Mouse (Mus musculus) embryo, embryonic 11.5 days (tissue): Measurements from ENCODE around the gene Car5a.

ENCODE experiments used
- DNase-seq: peaks from one replicate; pipeline ENCODE4 v3.0.0-alpha.2; 2012; ENCODE audit warnings: low read depth, low spot score

Car5a gene

DNA sequence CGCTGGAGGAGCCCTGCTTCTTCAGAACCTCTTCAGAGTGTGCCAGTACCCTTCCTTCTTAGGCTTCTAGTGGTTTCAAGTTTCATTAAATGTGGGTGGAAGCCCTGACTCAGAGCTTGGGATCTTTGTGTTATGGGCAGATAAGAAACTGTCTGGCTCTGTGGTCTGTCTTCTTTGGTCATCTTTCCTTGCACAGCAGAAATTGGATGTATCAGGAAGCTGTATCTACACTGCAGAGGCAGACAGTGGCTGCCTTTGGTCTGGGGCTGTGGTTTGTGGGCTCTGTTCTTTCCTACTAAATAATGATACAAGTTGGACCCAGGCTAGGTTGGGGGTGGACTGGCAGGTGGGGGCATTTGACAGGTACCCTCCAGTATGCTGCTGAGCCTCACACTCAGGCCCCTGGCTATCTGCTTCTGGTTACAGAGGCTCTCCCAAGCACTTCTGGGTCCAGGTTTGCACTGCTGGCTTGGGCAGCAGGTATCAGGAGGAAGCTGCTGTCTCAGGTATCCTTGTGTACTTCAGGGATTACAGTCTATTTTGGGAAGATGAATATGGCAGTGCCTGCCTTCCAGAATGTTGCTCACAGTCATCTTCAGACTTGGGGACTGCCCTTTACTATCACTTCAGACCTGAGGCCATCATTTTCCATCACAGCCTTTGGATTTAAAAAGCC is 11.3 kb upstream of the Car5a start:
- no peak for DNase-seq

DNA sequence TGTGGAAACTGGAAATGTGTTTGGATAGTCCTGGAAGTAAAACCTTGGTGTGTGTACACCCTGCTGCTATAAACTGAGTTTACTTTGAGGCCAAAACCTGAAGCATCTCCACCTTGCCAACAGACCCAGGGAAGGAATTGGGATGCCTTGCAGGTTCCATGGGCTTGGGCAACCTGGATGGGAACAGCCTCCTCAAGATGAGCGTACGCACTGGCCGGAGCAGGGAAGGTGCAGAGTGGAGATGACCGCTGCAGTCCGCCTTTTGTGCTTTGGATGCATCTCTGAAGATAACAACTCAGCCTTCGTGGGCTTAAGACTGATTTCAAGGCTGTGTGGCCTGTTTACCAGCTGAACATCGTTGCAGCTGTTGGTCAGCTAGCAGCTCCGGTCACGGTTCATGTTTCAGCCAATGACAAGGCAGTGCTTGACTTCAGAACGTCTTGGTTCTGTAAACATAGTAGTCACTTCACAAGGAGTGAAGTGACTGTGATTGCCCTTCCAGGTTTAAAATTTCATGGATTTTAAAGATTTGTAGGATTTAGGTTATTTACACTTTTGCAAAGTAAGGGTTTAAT is 10.4 kb upstream of the Car5a start:
- no peak for DNase-seq

DNA sequence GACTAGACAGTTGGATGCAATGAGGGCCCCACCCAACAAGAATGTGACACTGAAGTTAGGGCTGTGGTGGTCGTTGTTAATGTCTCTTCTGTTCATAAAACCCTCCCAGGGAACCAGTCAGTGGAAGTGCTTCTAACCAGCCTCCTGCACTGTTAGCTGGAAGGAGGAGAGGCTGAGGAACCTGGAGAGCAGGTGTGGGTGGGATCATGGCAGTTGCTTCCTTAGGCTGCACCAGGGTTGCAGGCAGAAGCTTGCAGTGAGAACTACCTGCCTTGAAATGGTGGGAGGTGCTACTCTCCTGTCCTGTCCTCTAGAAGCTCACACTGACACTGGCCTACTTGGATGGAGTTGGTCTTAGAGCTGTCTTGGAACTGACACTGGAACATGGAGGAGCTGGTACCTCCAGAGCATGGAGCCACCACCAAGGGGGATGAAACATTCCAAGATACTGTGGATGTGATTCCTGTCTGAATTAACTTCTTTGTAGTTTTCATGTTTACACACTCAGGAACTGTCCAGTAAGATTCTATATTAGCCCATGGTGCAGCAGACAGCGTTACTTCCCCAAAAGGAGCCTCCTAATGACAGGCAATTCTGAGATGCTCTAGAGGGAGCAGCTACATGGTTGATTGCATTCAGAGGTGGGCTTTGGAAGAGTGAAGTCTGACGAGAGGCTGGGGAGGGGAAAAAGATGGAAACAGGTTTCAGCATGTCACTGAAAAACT is 9.3 kb upstream of the Car5a start:
- no peak for DNase-seq

DNA sequence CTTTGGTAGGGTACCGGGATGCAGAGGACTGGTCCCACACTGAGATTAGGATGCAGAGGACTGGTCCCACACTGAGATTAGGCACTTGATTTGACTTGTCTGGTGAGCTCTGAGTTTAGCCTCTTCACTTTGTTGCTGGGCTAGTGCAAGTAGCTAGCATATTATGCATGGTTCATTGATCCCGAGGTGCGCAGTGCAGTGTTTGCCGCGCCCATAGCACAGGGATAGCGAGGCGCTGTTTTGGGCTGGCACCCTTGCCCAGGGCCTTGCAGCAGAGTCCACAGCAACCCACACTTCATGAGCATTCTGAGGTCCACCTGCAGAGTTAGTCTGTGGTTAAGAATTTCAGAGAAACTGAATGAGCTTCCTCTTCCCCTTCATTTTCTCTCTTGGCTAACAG is 8.1 kb upstream of the Car5a start:
- DNase-seq, result no peak

DNA sequence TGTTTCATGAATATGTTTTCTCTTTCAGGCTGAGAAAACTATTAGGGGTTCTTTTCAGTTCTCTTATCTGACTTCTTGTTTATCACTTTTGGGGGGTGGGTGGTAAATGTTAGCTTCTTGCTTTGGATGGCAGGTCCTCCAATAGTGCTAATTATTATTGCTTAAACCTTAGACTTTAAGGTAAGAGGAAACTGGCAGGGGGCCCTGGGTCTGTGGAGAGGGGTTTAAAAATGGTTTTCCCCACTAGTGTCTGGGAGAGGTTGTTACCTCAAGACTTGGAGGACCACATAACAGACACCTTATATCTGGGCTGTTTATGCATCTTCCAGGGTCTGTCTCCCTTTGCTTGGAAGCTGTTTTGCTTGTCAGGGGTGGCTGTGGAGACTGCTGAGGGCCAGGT is 7.4 kb upstream of the Car5a start:
- DNase-seq, result no peak

DNA sequence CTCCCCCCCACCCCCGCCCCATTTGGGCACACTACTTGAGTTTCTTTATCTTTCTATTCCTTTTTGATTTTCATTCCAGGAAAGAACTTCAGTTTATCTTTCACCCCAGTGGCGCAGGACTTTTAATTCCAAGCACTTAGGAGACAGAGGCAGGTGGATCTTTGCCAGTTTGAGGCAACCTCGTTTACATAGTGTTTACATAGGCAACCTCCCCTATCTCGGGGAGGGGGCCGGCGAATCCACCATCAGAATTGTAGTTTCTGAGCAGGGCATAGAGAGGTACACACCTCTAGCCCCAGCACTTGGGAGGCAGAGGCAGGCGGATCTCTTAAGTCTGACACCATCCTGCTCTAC is 6.9 kb upstream of the Car5a start:
- DNase-seq, result no peak

DNA sequence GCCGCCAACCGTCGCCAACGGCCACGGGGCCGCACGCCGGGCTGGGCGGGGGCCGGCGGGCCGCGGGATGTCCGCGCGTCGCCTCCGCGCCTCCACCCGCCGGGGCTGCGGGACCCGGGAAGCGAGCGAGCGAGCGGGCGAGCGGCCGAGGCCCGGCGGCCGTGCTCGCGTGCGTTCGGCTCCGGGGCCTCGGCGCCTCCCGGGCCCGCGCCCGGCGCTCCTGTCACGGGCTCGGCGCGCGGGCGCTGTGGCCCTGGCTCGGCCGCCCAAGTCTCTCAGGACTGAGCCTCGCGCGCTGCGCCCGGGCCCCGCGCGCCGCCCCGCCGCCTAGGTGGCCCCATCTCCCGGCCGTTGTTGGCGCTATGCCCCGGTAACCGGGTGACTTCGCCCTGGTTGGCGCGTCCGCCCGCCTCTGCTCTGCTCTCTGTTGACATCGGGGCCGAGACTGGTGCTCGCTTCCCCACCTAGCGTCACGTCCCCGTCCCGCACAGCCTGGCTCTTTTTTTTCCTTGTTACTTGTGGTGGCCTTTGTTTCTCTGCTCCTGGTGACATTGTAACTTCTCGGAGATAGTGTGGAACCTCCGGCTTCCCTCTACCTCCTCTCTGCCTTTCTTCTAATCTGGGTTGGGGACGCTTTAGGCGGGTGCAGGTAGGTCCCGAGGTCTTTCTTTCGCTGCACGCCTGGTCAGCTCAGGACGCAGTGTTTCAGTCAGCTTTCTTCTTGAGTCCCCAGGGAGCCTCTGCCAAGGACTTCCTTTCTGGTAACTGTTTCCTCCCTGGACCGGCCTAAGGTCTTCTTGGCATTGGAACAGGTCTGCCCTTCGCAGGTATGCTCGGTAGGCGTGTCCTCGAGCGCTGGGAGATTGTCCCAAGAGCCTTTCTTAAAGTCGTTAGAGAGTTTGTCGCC is 6.3 kb upstream of the Car5a start:
- DNase-seq, result no peak

DNA sequence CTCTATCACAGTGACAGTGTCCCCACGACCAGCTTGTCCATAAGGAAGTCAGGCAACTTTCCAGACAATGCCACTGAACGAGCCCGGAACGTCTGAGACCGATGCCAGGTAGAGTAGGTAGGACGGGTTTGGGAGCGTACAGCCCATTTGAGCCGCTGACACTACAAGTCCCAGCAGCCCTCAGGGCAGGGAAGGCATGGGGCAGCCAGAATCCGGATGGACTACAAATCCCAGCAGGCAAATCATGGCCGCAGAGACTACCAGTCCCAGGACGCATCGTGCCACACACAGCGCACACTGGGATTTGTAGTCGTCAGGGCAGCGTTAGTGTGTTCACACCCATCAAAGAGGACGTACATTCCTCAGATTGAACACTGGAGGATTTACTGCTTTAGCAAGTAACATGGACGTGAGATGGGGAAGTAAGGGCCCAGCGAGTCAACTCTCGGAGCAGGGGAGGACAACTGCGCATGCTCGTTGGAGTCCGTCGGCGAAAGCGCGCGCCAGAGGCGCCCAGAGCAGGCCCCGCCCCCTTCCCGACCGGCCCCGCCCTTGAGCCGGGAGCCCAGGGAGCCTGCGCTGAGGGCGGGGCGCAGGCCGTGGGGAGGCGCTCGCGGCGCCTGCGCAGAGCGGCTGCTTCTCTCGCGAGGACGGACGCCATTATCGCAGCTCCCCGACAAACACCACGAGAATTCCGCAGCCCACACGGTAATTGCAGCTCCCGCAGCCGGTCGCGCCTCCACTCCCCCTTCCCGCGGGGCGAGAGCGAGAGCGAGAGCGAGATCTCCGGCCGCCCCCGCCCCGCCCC is 5.4 kb upstream of the Car5a start:
- peak; percentile 97 for DNase-seq

- DNase-seq, result no peak
Observed at GRCm38 (mm10) chr8:121949222-121949800, 4.6 kb upstream of the Car5a start, which contains the start of gene Banp. Gene Banp (plus strand): TSS chr8:121949750.

GRCm38 (mm10) chr8:121948321-121949145 is 3.8 kb upstream of the Car5a start:
- DNase-seq, result no peak

- DNase-seq, result peak; percentile 90
Observed at GRCm38 (mm10) chr8:121947753-121948141, 3.0 kb upstream of the Car5a start.

DNA sequence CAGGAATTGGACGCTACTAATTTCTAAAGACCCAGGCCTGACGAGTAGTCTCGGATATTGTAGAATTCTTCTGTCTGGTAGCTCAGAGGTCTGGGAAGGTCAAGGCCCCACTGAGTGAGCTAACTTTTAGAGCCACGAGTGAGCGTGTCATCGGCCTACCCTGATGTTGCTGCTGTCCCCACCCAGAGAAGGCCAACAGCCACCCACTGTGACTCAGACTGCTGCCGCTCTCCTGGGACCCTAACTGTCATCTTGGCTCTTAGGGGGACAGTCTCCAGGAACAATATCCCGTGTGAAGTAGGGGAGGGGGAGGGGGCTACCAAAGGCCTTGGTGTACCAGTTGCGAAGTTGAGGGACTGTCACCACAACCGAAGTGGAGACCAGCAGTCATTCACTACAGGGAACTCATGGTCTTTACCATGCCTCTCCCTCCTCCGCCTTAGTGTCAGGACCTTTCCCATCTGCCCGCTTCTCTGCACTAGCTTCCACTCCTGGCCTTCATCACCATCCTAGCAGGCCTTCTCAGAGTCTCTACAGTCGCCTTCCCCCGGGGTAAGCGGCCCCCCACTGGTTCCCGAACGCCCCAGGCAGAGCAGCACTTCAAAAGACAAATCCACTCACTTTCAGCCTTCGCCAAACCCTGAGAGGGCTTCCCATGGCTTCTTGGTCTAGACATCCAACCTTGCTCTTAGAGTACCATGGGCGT is 2.5 kb upstream of the Car5a start:
- no peak for DNase-seq

DNA sequence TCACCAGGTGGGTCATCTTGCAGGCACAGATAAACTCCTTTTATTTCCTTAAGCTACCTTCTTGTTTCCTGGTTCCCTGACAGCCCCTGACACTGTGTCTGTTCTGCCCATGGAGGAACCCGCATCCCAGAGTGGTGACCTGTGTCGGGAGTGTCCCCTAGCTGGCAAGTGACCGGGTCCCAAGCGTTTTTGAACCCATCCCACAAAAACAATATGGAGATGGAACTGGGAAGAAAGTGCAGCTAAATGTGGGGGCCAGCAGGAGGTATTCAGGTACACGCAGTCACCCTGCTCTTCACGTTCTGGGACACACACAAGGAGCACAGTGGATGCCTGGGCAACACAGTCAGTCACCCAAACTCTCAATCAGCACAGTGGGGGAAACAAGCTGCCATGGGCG is 1.6 kb upstream of the Car5a start:
- DNase-seq, result no peak

DNA sequence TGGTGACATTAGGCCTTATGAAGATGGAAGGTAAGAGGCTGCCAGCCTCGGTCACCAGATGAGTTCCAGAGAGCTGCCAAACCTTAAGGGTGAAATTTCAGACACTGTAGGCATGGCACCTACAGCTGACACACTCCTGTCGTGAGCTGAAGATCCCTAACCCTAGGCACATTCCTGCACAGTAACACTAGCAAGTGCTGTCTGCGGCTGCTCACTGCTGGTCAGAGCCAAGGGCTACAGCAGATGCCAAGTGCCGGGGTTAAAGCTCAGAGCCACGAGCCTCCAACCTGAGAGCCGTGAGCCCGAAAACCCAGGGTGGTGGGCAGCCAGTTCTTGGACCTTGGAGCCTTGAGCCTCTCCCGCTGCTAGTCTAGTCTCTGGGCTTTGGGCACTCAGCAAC is 988 bp downstream of the Car5a start:
- DNase-seq, result no peak

DNA sequence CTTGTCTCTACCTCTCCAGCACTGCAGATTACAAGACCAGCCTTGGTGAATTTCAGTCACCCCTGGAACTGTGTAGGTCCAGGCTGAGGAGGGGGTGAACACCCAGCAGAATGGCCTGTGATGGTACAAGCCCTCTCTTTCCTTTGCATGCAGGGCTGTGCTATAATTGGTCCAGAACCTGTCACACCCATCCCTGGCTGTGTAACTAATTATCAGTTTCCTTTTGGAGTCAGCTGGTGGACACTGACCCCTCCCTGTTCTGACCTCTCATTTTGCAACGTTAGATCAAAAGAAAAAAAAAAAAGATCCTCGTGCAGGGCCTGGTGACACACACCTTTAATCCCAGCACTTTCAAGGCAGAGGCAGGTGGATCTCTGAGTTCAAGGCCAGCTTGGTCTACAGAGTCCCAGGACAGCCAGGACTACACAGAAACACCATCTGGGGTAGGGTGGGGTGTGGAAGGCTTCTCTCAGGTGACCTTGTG is 1.6 kb downstream of the Car5a start:
- no peak for DNase-seq

DNA sequence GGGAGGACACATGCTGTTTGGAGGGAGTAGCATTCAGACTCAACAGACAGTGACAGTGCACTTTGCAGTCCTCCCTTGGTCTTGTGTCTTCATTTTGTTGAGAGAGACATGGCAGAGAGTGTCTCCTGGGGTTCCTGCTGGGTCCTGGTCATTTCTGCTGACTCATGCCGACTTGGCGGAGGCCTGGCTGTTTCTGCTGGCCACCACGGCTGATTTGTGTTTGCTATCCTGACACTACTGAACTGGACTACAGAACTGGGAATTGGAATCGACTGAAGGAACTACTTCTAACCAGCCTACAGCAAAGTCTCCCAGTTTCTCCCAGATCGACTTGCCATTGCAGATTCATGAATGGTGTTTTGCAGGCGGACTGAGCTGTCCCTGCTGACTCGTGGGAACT is 6.0 kb downstream of the Car5a start:
- no peak for DNase-seq

DNA sequence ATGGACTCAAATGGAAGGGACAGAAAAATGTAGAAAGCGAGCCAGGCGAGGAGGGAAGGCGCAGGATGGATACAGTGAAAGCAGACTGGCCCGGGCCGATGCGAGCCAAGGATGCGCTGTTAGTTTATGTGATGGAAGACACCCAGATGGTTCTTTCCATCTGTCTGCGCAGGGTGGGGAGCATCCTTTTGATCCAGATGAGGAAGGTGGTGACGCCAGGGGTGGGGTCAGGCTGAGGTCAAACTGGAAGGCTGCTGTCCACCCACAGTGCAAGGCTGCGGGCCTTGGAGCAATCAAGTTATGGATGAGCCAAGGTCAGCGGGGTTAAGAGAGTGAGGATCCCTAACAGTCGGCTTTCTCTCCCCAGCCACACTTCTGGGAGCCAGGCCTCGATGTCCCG is 8.3 kb downstream of the Car5a start:
- DNase-seq, result no peak

DNA sequence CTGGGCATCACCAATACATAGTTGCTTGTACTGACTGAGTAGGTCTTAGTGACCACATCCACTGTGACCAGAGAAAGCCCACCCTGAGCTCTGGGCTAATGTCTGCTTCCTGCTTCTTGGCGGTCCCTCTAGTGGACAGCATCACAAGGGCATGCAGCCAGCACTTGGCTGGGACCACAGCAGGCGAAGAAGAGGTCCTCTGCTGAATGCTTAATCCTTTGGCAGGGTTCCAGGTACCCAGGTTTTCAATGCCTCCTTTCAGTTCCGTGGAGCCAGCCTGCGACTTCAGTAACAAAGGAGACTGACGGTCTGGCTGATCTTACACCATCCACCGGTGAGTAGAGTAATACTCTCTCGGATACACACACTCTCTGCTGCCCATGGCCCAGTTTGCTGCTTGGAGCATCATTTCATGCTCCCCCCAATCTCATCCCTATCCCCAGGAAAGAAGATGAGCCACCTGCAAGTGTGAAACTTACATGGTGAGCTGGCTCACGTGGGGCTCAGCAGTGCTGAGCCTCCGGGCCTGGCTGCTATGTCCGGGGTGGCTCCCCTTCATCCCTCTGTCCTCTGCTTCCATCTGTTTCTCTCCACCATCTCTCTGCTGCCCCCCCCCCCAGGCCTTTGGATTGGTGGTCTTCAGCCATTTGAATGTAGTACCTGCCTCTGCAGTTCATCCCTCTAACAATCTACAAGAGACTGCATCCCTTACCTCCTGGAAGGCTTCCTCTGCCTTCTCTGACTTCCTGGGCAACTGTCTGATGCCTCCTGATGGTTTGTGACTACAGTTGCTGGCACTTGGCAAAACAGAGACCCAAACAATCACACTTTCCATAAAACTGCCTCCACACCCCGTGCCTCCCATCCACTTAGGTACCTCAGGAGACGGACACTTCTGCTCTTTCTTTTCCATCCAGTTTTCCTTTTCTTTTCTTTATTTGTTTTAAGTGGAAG is 9.1 kb downstream of the Car5a start:
- DNase-seq, result peak; percentile 51
